Mouse (Mus musculus) hindbrain, embryonic 13.5 days (tissue): Measurements from ENCODE around the gene Rpl23a. TPM values are rescaled to one million over a fixed set of nuclear protein-coding genes. Genes with fewer than 3 reads are reported as not detected.

Experiments used
- ATAC-seq: fragments of 200-750 bp; cut with Nextera tagmentation; 2 replicates; pipeline ENCODE4 v1.8.0; 2017; ENCODE audit warnings: moderate TSS enrichment; ENCODE audit not compliant: low FRiP score
- H3K27ac ChIP-seq: fragments of 300-500 bp; sonication (generic); 2 replicates; pipeline ENCODE4 v1.5.1; 2015; ENCODE audit warnings: inconsistent platforms, mild to moderate bottlenecking, moderate library complexity
- H3K27me3 ChIP-seq: fragments of 300-500 bp; sonication (generic); 2 replicates; pipeline ENCODE4 v1.6.1; 2015; ENCODE audit warnings: mild to moderate bottlenecking, inconsistent platforms
- H3K36me3 ChIP-seq: fragments of 300-500 bp; sonication (generic); 2 replicates; pipeline ENCODE4 v1.6.1; 2015; ENCODE audit warnings: mild to moderate bottlenecking, inconsistent platforms
- H3K4me1 ChIP-seq: fragments of 300-500 bp; sonication (generic); replicated peaks from 2 replicates; pipeline ENCODE4 v1.6.1; 2015; ENCODE audit warnings: inconsistent platforms
- H3K4me2 ChIP-seq: fragments of 300-500 bp; sonication (generic); 2 replicates; pipeline ENCODE4 v1.6.1; 2015; ENCODE audit warnings: inconsistent platforms, mild to moderate bottlenecking, moderate library complexity
- H3K4me3 ChIP-seq: fragments of 300-500 bp; sonication (generic); 2 replicates; pipeline ENCODE4 v1.5.1; 2015; ENCODE audit warnings: mild to moderate bottlenecking, inconsistent platforms
- H3K9ac ChIP-seq: fragments of 300-500 bp; sonication (generic); 2 replicates; pipeline ENCODE4 v1.6.1; 2015; ENCODE audit warnings: mild to moderate bottlenecking, inconsistent platforms
- H3K9me3 ChIP-seq: fragments of 300-500 bp; sonication (generic); 2 replicates; pipeline ENCODE4 v1.6.1; 2016; ENCODE audit warnings: inconsistent platforms
- WGBS: fragments of 180-500 bp; shearing (Covaris S2); methylation state at CpG from one replicate; pipeline ENCODE4 v1.1.7; 2015; 5-methylcytosine and 5-hydroxymethylcytosine counted together
- microRNA-seq: library from miRNA; unstranded; fragments of <30 nt; microRNA quantifications from one replicate; pipeline ENCODE4, GENCODE M21; 2016
- polyA plus RNA-seq: library from polyadenylated mRNA; unstranded; fragments of >200 nt; fragmentation: Nextera tagmentation; extraction: Ambion mirVana; gene quantifications from 2 replicates; pipeline ENCODE4 v1.2.1, GENCODE M21; 2015

Gene Rpl23a
- polyA plus RNA-seq, 1 experiment from 2014 or later = 965 TPM

GRCm38 (mm10) chr11:78133915-78134314 lies 49.5 kb downstream of the Rpl23a start:
- WGBS = 92% methylated on average over 6 of the region's 6 CpGs

More at GRCm38 (mm10) chr11:78133915-78134314, 49.5 kb downstream of the Rpl23a start:
- no peaks in the 10 kb centered on the region for H3K36me3 ChIP-seq
- H3K4me3 ChIP-seq = no peak overlapping the region
- no peaks in the 10 kb centered on the region for H3K9me3 ChIP-seq
- H3K27me3 ChIP-seq = no peaks in the 10 kb centered on the region
- H3K4me2 ChIP-seq = no peak overlapping the region
- ATAC-seq = no peak
- H3K9ac ChIP-seq = no peak overlapping the region
- peaks cover 10% of the 10 kb centered on the region for H3K4me1 ChIP-seq
- H3K27ac ChIP-seq = no peak overlapping the region

Small RNAs within 50 kb of the gene (microRNA-seq; reads per million reads assigned to microRNA genes)
- gene Mir7653 = not detected

Other genes starting within 250 kb of the Rpl23a start
- gene Phf12, start 200.8 kb downstream of the Rpl23a start, polyA plus RNA-seq = 18.9 and 21.2 TPM in 2 replicates
- gene Dhrs13, start 151.3 kb downstream of the Rpl23a start, polyA plus RNA-seq = 37.1 and 39.3 TPM in 2 replicates
- gene Flot2, start 145.7 kb downstream of the Rpl23a start, polyA plus RNA-seq = 80.5 and 86.4 TPM in 2 replicates
- gene Eral1, start 103.2 kb downstream of the Rpl23a start, polyA plus RNA-seq = 31.5 and 32.0 TPM in 2 replicates
- 28.2 and 31.4 TPM in 2 replicates for gene Fam222b, start 88.9 kb downstream of the Rpl23a start, polyA plus RNA-seq
- 125 and 127 TPM in 2 replicates for gene Traf4, start 18.0 kb downstream of the Rpl23a start, polyA plus RNA-seq
- 6.6 and 6.7 TPM in 2 replicates for gene Nek8, start 6.9 kb downstream of the Rpl23a start, polyA plus RNA-seq
- gene Tlcd1, start 6.9 kb downstream of the Rpl23a start, polyA plus RNA-seq = 7.0 and 8.3 TPM in 2 replicates
- gene Rab34, start 4.8 kb upstream of the Rpl23a start, polyA plus RNA-seq = 53.2 TPM in 2 replicates
- gene Proca1, start 9.8 kb upstream of the Rpl23a start, polyA plus RNA-seq = 2.5 and 3.3 TPM in 2 replicates
- 87.1 and 87.8 TPM in 2 replicates for gene Sdf2, start 62.2 kb upstream of the Rpl23a start, polyA plus RNA-seq
- 29.9 and 30.1 TPM in 2 replicates for gene Supt6, start 62.4 kb upstream of the Rpl23a start, polyA plus RNA-seq
- gene 2610507B11Rik, start 78.2 kb upstream of the Rpl23a start, polyA plus RNA-seq = 64.9 and 67.2 TPM in 2 replicates
- gene BC030499, start 107.3 kb upstream of the Rpl23a start, polyA plus RNA-seq = 0.19 and 0.49 TPM in 2 replicates
- 9.9 and 10.2 TPM in 2 replicates for gene Spag5, start 117.9 kb upstream of the Rpl23a start, polyA plus RNA-seq
- 144 and 175 TPM in 2 replicates for gene Aldoc, start 139.4 kb upstream of the Rpl23a start, polyA plus RNA-seq
- 75.0 and 78.2 TPM in 2 replicates for gene Pigs, start 144.8 kb upstream of the Rpl23a start, polyA plus RNA-seq
- 75.1 and 76.7 TPM in 2 replicates for gene Unc119, start 159.9 kb upstream of the Rpl23a start, polyA plus RNA-seq
- gene Foxn1, start 203.0 kb upstream of the Rpl23a start, polyA plus RNA-seq = not detected in 2 replicates
- gene Slc13a2, start 238.6 kb upstream of the Rpl23a start, polyA plus RNA-seq = not detected in 2 replicates